Mouse (Mus musculus) liver, embryonic 14.5 days (tissue): ENCODE data around the gene Gm49661.

Experiments used
- CTCF ChIP-seq: IDR thresholded peaks from 2 replicates; pipeline ENCODE4 v1.5.1; 2016; ENCODE audit warnings: antibody characterized with exemption, low read depth, control low read depth
- EP300 ChIP-seq: IDR thresholded peaks from 2 replicates; pipeline ENCODE4 v1.6.1; 2016; ENCODE audit warnings: antibody characterized with exemption, low read depth

GRCm38 (mm10) chr8:84985684-84986378 is 16.6 kb upstream of the Gm49661 start:
- TF ChIP-seq CTCF (no peak), EP300 (no peak)
